Mouse (Mus musculus) cerebellum, adult 18-20 months (tissue): ENCODE data around the gene Syne2.

Experiments
- DNase-seq, 2 experiments: peaks; one replicate each; pipeline ENCODE4 v3.0.0; 2021

Syne2 gene

DNA sequence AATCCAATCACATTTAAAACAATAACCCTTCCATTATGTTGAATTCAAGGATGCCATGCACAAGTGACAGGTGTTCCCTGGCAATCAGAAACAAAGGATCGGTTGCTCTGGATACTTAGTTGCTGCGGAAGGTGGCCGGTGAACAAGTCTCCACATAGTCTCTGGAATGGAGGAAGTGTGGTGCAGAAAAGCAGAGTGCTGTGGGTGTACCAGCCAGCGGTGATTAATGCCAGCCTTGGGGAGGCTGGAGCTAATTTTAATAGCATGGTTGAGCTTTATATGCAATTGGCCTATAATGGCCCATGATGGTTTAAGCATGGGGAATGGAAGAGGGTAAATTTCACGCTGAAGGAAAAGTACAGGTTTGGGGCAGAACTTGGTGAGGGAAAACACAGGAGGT lies 11.7 kb downstream of the Syne2 start:
- DNase-seq = no peak

GRCm38 (mm10) chr12:75833149-75833959 lies 15.4 kb downstream of the Syne2 start:
- DNase-seq = no peak

- no peak for DNase-seq
These were observed 16.2 kb downstream of the Syne2 start for GRCm38 (mm10) chr12:75833960-75834729.

DNA sequence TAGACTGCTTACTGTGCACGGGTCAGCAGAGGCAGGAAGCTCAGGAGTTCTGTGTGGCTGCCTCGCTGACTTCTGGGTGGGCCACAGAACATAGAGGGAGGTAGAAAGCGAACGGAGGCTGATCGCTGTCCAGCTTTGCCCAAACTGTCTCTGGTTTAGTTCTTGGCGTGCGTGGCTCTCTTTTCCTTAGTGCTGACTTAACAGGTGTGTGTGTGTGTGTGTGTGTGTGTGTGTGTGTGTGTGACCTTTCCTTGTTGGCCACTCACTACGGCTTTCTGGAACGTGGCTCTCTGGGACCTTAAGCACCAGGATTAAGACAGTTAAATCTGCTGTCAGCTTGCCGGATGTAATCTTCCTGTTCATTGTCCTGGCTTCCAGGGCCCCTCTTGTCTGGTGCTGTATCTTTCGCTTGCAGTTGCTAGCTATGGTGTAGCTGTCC lies 18.6 kb downstream of the Syne2 start:
- no peak for DNase-seq

GRCm38 (mm10) chr12:75837462-75837861 lies 19.5 kb downstream of the Syne2 start:
- DNase-seq = no peak

DNA sequence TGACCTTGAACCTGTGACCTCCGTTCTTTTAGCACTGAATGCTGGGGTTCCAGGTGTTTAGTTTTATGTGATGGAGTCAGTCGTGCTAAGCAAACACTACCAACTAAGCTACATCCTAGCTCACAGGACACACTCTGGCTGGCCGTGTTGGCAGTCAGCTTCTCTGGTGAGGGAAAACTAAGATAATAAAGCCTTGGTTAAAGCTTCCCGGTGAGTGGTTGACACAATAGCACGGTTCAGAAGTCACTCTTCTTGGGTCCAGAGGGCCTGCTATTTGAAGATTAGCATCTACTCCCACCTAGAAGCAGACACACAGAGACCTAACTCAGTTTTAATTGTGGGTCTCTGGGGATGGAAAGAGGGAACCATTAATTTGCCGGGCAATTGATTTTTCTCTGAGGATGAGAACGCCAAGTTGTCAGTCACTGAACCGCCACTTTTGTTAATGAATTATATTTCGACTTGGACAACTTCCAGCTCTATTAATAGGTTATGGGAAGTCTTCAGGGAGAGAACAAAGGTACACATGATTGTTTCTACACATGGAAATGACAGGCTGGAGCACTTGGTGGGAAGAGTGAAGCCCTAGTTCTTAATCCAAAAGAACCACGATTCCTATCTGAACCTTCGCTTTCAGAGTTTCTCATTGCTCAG lies 21.3 kb downstream of the Syne2 start:
- no peak for DNase-seq

DNA sequence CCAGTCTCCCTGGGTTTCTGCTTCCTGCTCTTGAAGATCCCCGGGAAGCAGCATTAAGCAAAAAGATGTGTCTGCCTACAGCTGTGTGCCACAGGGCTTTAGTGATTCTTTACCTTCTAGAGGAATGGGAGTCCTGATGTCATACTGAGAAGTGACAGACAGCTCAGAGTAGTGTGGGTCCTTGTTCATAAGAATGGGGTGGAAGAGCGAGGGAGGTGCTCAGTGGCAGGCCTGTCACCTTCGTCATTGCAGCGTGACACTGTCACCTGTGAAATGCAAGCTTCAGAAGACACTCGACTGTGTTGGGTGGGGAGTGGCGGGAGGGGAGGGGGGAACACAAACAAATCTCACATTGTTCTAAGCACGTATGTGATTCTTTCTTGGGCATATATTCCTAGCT lies 23.2 kb downstream of the Syne2 start:
- no peak for DNase-seq

- no peak for DNase-seq
These were observed 26.4 kb downstream of the Syne2 start for GRCm38 (mm10) chr12:75844311-75844710.

DNA sequence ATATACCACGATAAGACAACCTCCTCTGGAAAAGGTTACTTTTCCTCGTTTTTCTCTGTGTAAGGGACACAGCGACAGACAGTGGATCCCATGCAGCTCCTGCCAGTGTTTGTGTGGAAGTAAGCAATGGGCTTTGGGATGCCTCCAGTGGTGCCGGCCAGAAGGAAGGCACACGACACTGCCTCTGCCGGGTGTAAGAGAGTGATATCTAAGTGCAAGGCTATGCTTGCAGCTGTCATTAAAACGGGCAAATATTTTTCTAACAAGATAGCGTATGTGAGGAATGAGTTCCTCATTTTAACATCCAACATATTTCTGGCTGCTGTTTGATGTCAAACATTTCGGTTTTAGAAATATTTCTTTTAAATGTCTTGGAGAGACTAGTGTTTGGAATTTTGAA lies 27.1 kb downstream of the Syne2 start:
- DNase-seq = no peak

GRCm38 (mm10) chr12:75846513-75846912 lies 28.6 kb downstream of the Syne2 start:
- DNase-seq = no peak

DNA sequence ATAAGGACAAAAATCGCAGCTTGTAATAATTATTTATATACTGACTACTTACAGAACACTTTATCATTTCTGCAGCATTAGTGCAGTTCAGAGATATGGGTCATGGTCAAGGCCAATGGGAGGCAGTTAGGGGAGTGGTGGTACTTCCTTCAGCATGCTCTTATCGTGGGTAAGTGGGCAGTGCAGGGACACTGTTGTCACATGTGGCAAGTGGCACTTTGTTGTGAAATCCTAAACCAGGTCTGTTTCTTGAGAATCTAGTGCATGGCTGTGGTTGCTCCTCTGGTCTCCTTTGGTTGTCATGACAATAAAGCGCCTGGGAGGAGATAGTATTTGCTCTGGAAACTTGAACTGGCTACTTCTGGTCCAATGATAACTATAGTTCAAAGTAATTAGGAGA lies 32.3 kb downstream of the Syne2 start:
- DNase-seq = no peak

GRCm38 (mm10) chr12:75851481-75851880 lies 33.5 kb downstream of the Syne2 start:
- no peak for DNase-seq

- DNase-seq = no peak
These were observed 34.5 kb downstream of the Syne2 start for GRCm38 (mm10) chr12:75852384-75852783.

DNA sequence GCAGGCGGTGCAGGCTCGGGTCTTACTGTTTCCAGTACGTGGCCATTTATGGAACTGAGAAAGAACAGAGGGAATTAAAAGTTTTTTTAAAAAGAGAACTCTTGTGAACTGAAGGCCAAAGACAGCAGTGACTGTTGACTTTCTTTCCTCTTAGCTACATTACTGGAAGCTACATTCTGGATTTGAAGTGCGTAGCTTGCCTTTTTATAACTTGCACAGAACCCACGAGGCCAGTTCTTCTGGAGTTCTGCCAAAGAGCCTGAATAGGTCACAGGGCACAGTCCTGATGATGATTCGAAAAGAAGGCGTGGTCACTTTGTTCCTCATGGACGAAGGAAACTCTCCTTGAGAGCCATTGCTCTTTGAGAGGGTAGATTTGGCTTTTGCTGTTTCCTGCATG lies 35.6 kb downstream of the Syne2 start:
- DNase-seq = no peak

DNA sequence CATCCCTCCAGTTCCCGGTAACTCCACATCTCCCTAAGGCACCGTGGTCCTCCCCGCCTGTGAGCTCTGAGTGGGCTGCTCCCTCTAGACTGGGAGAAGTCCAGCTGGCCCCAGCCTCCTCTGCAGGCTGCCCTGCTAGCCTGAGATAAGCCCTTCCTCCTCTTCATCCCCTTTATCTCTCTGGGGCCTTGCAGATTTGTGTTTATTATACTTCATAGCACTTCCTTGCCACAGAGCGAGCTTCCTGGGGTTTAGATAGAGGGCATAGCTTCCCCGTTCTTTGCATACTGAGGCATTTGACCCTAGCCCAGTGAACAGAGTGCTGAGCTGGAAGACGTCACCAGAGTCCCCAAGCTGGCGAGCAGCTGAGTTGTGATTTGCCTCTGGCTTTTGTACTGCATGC lies 37.1 kb downstream of the Syne2 start:
- DNase-seq = no peak

- DNase-seq = no peak
These were observed 37.7 kb downstream of the Syne2 start for GRCm38 (mm10) chr12:75855621-75856020.

DNA sequence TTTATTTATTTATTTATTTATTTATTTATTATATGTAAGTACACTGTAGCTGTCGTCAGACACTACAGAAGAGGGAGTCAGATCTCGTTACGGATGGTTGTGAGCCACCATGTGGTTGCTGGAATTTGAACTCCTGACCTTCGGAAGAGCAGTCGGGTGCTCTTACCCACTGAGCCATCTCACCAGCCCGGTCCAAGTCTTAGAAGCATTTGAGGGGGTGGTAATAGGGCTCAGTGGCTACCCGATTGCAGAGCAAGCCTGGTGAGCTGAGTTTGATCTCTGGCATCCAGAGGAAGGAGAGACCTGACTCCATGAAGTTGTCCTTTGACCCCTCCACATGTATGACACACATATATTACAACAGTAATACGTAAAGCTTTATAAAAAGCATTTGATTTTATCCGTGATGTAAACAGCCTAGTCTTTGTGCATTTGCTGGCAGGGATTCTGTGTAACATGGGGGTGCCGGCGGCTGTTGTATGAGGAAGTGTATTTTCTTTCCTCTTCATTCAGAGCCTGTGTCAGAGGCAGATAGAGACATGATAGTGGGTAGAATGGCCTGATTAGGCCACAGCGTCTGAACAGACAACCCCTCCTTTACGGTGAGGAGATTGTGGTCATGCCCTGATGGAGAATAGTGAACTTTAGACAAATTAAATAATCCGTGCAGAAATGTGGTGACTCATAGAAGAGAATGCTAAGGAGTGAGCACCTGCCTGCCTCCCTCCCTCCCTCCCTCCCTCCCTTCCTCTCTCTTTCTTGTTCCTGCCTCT lies 38.3 kb downstream of the Syne2 start:
- no peak for DNase-seq

DNA sequence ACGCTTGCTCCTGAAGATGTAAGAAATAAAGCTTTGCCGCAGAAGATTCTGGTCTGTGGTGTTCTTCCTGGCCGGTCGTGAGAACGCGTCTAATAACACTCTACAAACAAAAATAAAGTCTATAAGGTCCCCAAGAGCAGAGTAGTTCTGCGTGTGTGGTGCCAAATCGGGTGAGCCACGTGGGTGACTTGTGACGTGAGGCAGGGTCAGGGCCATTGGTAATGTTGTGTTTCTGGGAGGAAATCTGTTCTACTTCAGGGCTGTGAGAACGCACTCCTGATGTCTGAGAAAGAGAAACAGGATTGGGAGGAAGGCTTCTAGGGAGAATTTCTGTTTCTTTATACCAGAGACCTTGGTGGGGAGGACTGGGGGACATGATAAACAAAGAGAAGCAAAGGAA lies 42.0 kb downstream of the Syne2 start:
- DNase-seq = no peak

- DNase-seq = no peak
These were observed 42.9 kb downstream of the Syne2 start for GRCm38 (mm10) chr12:75860843-75861242.

DNA sequence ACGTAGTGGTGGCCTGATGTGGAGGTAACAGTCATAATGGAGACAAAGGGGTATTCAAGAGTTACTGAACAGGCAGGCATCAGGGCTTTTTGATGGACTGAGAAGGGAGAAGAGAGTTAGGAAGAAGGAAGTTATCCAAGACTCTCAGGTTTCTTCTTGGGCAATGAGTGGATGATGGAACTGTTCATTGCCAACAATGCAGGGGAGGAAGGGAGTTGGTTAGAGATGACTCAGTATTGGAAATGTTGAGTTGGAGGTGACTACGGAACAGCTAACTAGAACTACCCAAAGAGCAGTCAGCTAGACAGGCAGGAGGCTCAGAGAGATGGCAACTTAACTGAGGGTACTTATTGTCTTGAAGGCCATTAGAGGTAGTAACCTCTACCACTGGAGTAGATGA lies 47.2 kb downstream of the Syne2 start:
- no peak for DNase-seq

DNA sequence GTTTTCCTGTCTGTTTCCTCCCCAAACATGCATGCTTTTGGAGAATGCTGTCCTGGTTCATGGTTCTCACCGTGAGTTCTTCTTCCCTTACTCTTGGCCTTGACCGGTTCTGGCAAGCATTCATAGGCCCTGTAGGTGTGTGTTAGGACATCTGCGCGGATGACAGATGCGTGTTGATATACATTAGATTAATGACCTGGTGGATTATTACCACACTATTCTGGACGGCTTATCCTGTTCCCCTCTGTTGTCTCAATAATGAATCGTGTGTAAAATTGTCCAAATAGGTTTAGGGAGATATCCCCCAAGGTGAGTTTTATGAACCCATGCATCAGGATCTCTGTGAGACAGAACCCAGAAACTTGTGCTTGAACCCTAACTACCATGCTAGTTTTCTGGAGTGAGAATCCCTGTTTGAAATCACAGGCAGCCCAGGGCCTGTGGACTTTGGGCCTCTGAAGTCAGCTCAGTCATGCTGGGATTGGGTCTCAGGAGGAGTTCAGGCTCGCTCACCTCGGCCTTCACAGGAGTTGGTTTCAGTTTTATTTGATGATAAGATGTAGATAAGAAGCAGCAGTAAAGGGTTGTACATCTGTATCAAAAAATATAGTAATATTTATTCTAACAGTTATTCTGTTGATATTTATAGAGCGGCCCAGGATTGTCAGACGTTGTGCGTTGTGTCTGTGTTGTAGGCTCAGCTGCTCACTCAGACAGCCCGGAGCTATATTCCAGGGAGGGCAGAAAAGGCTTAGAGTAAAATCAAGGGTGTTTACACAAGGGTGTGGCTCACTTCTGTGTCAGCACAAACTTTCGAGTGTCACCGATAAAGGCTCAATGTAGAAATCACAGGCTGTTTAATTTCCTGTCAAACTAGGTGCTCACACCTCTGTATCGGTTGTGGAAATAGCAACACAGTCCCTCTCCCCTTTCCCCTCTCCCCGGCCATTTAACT lies 48.8 kb downstream of the Syne2 start:
- no peak for DNase-seq
